In the genomic region with DNA sequence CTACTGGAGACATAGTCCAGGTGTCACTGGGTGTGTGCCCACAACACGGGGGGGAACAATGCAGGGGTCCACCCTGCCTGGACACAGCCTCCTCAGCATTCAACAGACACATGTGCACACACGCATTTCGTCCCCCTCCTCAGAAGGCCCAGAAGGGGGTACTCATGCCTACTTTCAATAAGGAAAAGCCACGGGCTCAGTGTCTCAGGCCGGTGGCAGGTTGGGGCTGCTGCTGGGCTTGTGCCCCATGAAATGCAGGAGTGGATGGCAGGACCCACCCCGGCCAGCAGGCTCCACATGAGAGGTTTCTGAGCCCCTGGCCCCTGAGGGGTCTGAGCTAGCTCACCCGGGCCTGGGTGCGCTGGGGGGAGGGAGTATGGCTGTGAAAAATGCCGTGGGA, we compare ENCODE assay signal across 26 mouse cellular contexts. TPM values are rescaled to one million over a fixed set of nuclear protein-coding genes. Genes with fewer than 3 reads are reported as not detected.
A peak's percentile ranks its signal among the peaks of the same experiment; 100 is the strongest.
DNase-seq lines count a peak whose midpoint lies in the region; TF ChIP-seq lines count a peak whose summit lies in the region.
"Had no signal": no experiment of that assay in that cellular context is flagged by ENCODE, and none has a peak within 500 bp of the region (broad histone marks: within the 10 kb centered on the region; RNA-seq: fewer than 3 reads in every experiment).

No protein-coding gene starts in this region.

- no peak overlapping the region for H3K4me3 ChIP-seq in left cerebral cortex, adult 2 months
- no peak overlapping the region for H3K4me3 ChIP-seq in cortical plate, adult 2 months (ENCODE audit: insufficient read depth, low read length)
- H3K4me3 ChIP-seq in lung, adult 2 months (replicated peaks; ENCODE audit: extremely low read depth, low read depth, low read length): no peak overlapping the region
- H3K4me3 ChIP-seq: embryonic facial prominence, embryonic 10.5 days; embryonic facial prominence, embryonic 13.5 days; erythroblast, embryonic 14.5 days; forebrain, embryonic 12.5 days; forebrain, embryonic 15.5 days; heart, embryonic 12.5 days; heart, embryonic 15.5 days; hindbrain, embryonic 10.5 days; hindbrain, embryonic 15.5 days had no signal

- 0 out of 2 replicates have a peak, but pooled peaks have one; percentile 14 for TF ChIP-seq POLR2A in cortical plate, adult 2 months (IDR thresholded peaks at IDR 0.05; ENCODE audit: extremely low read depth, insufficient read depth, low read length)
- no peak for TF ChIP-seq POLR2A in lung, adult 2 months (IDR thresholded peaks at IDR 0.05; ENCODE audit: borderline replicate concordance, extremely low read depth, low read depth, low read length)

- TF ChIP-seq CTCF in left cerebral cortex, adult 2 months (IDR thresholded peaks at IDR 0.05): no peak
- no peak for TF ChIP-seq CTCF in cortical plate, adult 2 months (IDR thresholded peaks at IDR 0.05; ENCODE audit: extremely low read depth, insufficient read depth, low read length)
- no peak for TF ChIP-seq CTCF in lung, adult 2 months (IDR thresholded peaks at IDR 0.05; ENCODE audit: insufficient read depth, low read length)

- H3K27ac ChIP-seq in left cerebral cortex, adult 2 months: peak overlapping the region; percentile 28; the same call in 1 of the 2 replicates
- H3K27ac ChIP-seq in cortical plate, adult 2 months (ENCODE audit: insufficient read depth, low read length): no peak overlapping the region
- H3K27ac ChIP-seq: embryonic facial prominence, embryonic 10.5 days; embryonic facial prominence, embryonic 13.5 days; forebrain, embryonic 12.5 days; forebrain, embryonic 15.5 days; heart, embryonic 15.5 days; hindbrain, embryonic 10.5 days; hindbrain, embryonic 15.5 days had no signal

- 81% methylated on average over 9 of the region's 9 CpGs for WGBS in lung, adult 2 months

- intact Hi-C loops in left cerebral cortex, adult 2 months (cut with DNase I): no loop called here
- intact Hi-C loops in left cerebral cortex, postnatal 4 days (cut with DNase I): no loop called here

- peak; percentile 70 for DNase-seq in cerebellum, adult 9-11 months
- no peak for DNase-seq in cerebellum, adult 8-10 months
- no peak for DNase-seq in left cerebral cortex, adult 2 months (ENCODE audit: extremely low spot score in 1 of 2, low spot score in 2 of 2)
- DNase-seq in left cerebral cortex, postnatal 4 days: no peak
- no peak for DNase-seq in lung, adult 2 months
- DNase-seq: adrenal gland, adult 2 months; adrenal gland, postnatal 14 days; cerebellum, adult 11 months; embryo, embryonic 11 days; gastrocnemius, postnatal 25 days; heart, adult 18-20 months; heart, postnatal 10 days; heart, postnatal 36 days had no signal

- no peaks in the 10 kb centered on the region for H3K4me1 ChIP-seq in cortical plate, adult 2 months (ENCODE audit: control insufficient read depth, insufficient read depth, low read length)
- H3K4me1 ChIP-seq in lung, adult 2 months (ENCODE audit: control insufficient read depth, insufficient read depth, low read length): no peaks in the 10 kb centered on the region

RNA-seq across cellular contexts. Expression of gene Nptx1, which starts 6.5 kb away (rescaled TPM):
- total RNA-seq in left cerebral cortex, adult 2 months (2021): 100 to 1,000 TPM; 247 to 272 TPM
- 10 to 100 TPM; 15.7 to 19.7 TPM for total RNA-seq in left cerebral cortex, postnatal 4 days (2021)
- polyA plus RNA-seq in cortical plate, adult 2 months (2012; rRNA removed): 118 and 134 TPM in 2 replicates
- 8.7 and 11.8 TPM in 2 replicates for polyA plus RNA-seq in lung, adult 2 months (2012; rRNA removed)
- total RNA-seq: common myeloid progenitor, adult 5-6 weeks; MEL had no signal
- polyA plus RNA-seq: CD4-positive, CD25-positive, alpha-beta regulatory T cell, adult 4 months; erythroblast, embryonic 14.5 days had no signal

RNA-seq across cellular contexts. Expression of gene Endov, which starts 49.9 kb away (rescaled TPM):
- 10 to 100 TPM; 31.3 to 35.3 TPM for total RNA-seq in left cerebral cortex, adult 2 months (2021)
- 10 to 100 TPM; 28.8 to 29.1 TPM for total RNA-seq in left cerebral cortex, postnatal 4 days (2021)
- polyA plus RNA-seq in cortical plate, adult 2 months (2012; rRNA removed): 21.1 and 24.4 TPM in 2 replicates
- 16.0 and 21.9 TPM in 2 replicates for polyA plus RNA-seq in lung, adult 2 months (2012; rRNA removed)

Comparison
In these comparisons a context has a peak if more than half of its experiments do, and no peak if none do; other contexts are left out.
1. RNA of gene Nptx1, which starts 6.5 kb away (total RNA-seq): 247 to 272 TPM in left cerebral cortex, adult 2 months; 15.7 to 19.7 TPM in left cerebral cortex, postnatal 4 days; every median in the first group is over 10 times any median in the second.